Mouse (Mus musculus): ENCODE results near the gene Fhit.

- TF ChIP-seq GATA1 (IDR thresholded peaks at IDR 0.05; ENCODE audit: borderline replicate concordance, low read length) (no peak), FLI1 (IDR thresholded peaks at IDR 0.05; ENCODE audit: low read length) (no peak)
Observed at GRCm38 (mm10) chr14:9785861-9786260, 1376.0 kb downstream of the Fhit start.

All from megakaryocyte, embryonic 14.5 days (primary cell).